Mouse (Mus musculus) limb, embryonic 15.5 days (tissue): Measurements from ENCODE around the gene Poln. TPM values are rescaled to one million over a fixed set of nuclear protein-coding genes. Genes with fewer than 3 reads are reported as not detected.

Experiments used
- polyA plus RNA-seq: library from polyadenylated mRNA; unstranded; fragments of >200 nt; fragmentation: Nextera tagmentation; extraction: Ambion mirVana; gene quantifications from 2 replicates; pipeline ENCODE4 v1.2.1, GENCODE M21; 2015

The Poln gene
- polyA plus RNA-seq, 1 experiment from 2014 or later, result 3.9 TPM

Other genes with a start within 250 kb of the Poln start
- gene Nelfa, start 233.0 kb downstream of the Poln start, polyA plus RNA-seq, result 53.3 and 57.7 TPM in 2 replicates
- gene Gm1673, start 186.0 kb downstream of the Poln start, polyA plus RNA-seq, result 64.5 and 96.5 TPM in 2 replicates
- 0.36 and 0.43 TPM in 2 replicates for gene Nat8l, start 173.5 kb downstream of the Poln start, polyA plus RNA-seq
- gene Haus3, start 79 bp upstream of the Poln start, polyA plus RNA-seq, result 28.1 and 29.4 TPM in 2 replicates
- gene Mxd4, start 18.3 kb upstream of the Poln start, polyA plus RNA-seq, result 40.3 and 42.4 TPM in 2 replicates
- 0.82 and 1.1 TPM in 2 replicates for gene Zfyve28, start 119.0 kb upstream of the Poln start, polyA plus RNA-seq
- gene Cfap99, start 119.2 kb upstream of the Poln start, polyA plus RNA-seq, result not detected in 2 replicates
- gene Rnf4, start 166.8 kb upstream of the Poln start, polyA plus RNA-seq, result 151 and 157 TPM in 2 replicates
- gene Fam193a, start 200.5 kb upstream of the Poln start, polyA plus RNA-seq, result 11.4 and 12.3 TPM in 2 replicates